Mouse (Mus musculus) kidney, adult 2 months (tissue): ENCODE measurements around the gene Adcy10.

Source experiments
- CTCF ChIP-seq: fragments of 200-500 bp; conservative IDR thresholded peaks from 2 replicates; pipeline ENCODE4 v1.5.1; 2011; ENCODE audit warnings: low read depth, mild to moderate bottlenecking, control low read depth, low read length, moderate library complexity, mixed read lengths; ENCODE audit not compliant: insufficient read depth, insufficient read length
- POLR2A ChIP-seq: fragments of 200-500 bp; IDR thresholded peaks from one replicate; pipeline ENCODE4 v1.6.1; 2011; ENCODE audit warnings: low read depth, low read length, control low read depth

GRCm38 (mm10) chr1:165594699-165595421 is 109.9 kb downstream of the Adcy10 start:
- no peak for TF ChIP-seq POLR2A
- TF ChIP-seq CTCF: no peak
